10 mouse cellular contexts compared by ENCODE assay signal in genomic region chr13:105053618-105054017, GRCm38 (mm10). TPM values are rescaled to one million over a fixed set of nuclear protein-coding genes. Genes with fewer than 3 reads are reported as not detected.
DNase-seq lines count a peak whose midpoint lies in the region; ATAC-seq and TF ChIP-seq lines count a peak whose summit lies in the region.
"Had no signal": no experiment of that assay in that cellular context is flagged by ENCODE, and none has a peak within 500 bp of the region (broad histone marks: within the 10 kb centered on the region; RNA-seq: fewer than 3 reads in every experiment).

No protein-coding gene starts in this region.

- peak overlapping the region; percentile 51 for H3K4me3 ChIP-seq in kidney, postnatal 0 days (replicated peaks; ENCODE audit: low read depth, low read length)
- peak overlapping the region; percentile 96 for H3K4me3 ChIP-seq in cerebellum, adult 2 months (replicated peaks; ENCODE audit: insufficient read depth, low read depth, low read length)
- peak overlapping the region; percentile 65 for H3K4me3 ChIP-seq in midbrain, embryonic 14.5 days (replicated peaks; ENCODE audit: low read depth, low read length)

- H3K4me2 ChIP-seq in kidney, postnatal 0 days (ENCODE audit: low read length), result peak overlapping the region; percentile 88
- peak overlapping the region; percentile 88 for H3K4me2 ChIP-seq in midbrain, embryonic 14.5 days (ENCODE audit: low read length)

- TF ChIP-seq POLR2A in cerebellum, adult 2 months (IDR thresholded peaks at IDR 0.05; ENCODE audit: borderline replicate concordance, insufficient read depth, low read length), result no peak

- no peak overlapping the region for H3K27ac ChIP-seq in kidney, postnatal 0 days
- peak overlapping the region; percentile 81 for H3K27ac ChIP-seq in cerebellum, adult 2 months (ENCODE audit: insufficient read depth, low read length)
- H3K27ac ChIP-seq in midbrain, embryonic 14.5 days (replicated peaks; ENCODE audit: low read depth, low read length), result peak overlapping the region; percentile 90

- WGBS in kidney, postnatal 0 days, result 2% methylated on average over 12 of the region's 12 CpGs
- WGBS in cerebellum, adult 2 months, result under 1% methylated on average over 12 of the region's 12 CpGs
- under 1% methylated on average over 12 of the region's 12 CpGs for WGBS in midbrain, embryonic 14.5 days

- H3K9ac ChIP-seq in kidney, postnatal 0 days (ENCODE audit: low read depth, low read length), result peak overlapping the region; percentile 56
- peak overlapping the region; percentile 72 for H3K9ac ChIP-seq in midbrain, embryonic 14.5 days (replicated peaks; ENCODE audit: low read length)

- no peaks in the 10 kb centered on the region for H3K9me3 ChIP-seq in kidney, postnatal 0 days (replicated peaks; ENCODE audit: low read length)
- H3K9me3 ChIP-seq in midbrain, embryonic 14.5 days (ENCODE audit: control insufficient read depth, low read length), result no peaks in the 10 kb centered on the region

- TF ChIP-seq CTCF in kidney, postnatal 0 days (IDR thresholded peaks at IDR 0.05; ENCODE audit: low read depth), result no peak
- TF ChIP-seq CTCF in cerebellum, adult 2 months (IDR thresholded peaks at IDR 0.05; ENCODE audit: borderline replicate concordance, insufficient read depth, low read depth, low read length), result no peak

- H3K36me3 ChIP-seq in kidney, postnatal 0 days (ENCODE audit: insufficient read depth, low read length), result no peaks in the 10 kb centered on the region
- H3K36me3 ChIP-seq in midbrain, embryonic 14.5 days (ENCODE audit: control insufficient read depth, insufficient read depth, low read length), result no peaks in the 10 kb centered on the region
- H3K36me3 ChIP-seq: G1E had no signal

- no peak for ATAC-seq in kidney, postnatal 0 days (replicated peaks; ENCODE audit: low FRiP score, low read depth)
- ATAC-seq in midbrain, embryonic 14.5 days (ENCODE audit: low FRiP score, low TSS enrichment), result peak; percentile 7; the same call in 1 of the 2 replicates
- ATAC-seq in inflammation-experienced regulatory T-cells, adult 6 months, result no peak

- peak; percentile 16 for DNase-seq in kidney, postnatal 0 days (ENCODE audit: low spot score)
- no peak for DNase-seq in kidney, postnatal 14 days
- DNase-seq in cerebellum, adult 2 months, result peak; percentile 62 to 71
- DNase-seq in heart, adult 18-20 months, result peak; percentile 26 to 38
- DNase-seq in left cerebral cortex, adult 11 months (ENCODE audit: low spot score), result peak; percentile 43
- peak; percentile 57 for DNase-seq in midbrain, embryonic 14.5 days
- DNase-seq in adrenal gland, postnatal 36 days, result no peak

- H3K4me1 ChIP-seq in kidney, postnatal 0 days (replicated peaks; ENCODE audit: insufficient read depth, low read length), result 0 out of 2 replicates have a peak, but pooled peaks cover 7% of the 10 kb centered on the region
- peaks cover 4% of the 10 kb centered on the region; the same call in 1 of the 2 replicates for H3K4me1 ChIP-seq in cerebellum, adult 2 months (ENCODE audit: control insufficient read depth, insufficient read depth, low read length)
- peaks cover 14% of the 10 kb centered on the region for H3K4me1 ChIP-seq in midbrain, embryonic 14.5 days (ENCODE audit: control insufficient read depth, insufficient read depth, low read length)

- H3K27me3 ChIP-seq in kidney, postnatal 0 days (ENCODE audit: insufficient read depth, low read length), result 0 out of 2 replicates have a peak, but pooled peaks cover 4% of the 10 kb centered on the region
- H3K27me3 ChIP-seq in cerebellum, adult 2 months (ENCODE audit: control insufficient read depth, insufficient read depth, low read length), result no peaks in the 10 kb centered on the region
- 0 out of 2 replicates have a peak, but pooled peaks cover 3% of the 10 kb centered on the region for H3K27me3 ChIP-seq in midbrain, embryonic 14.5 days (ENCODE audit: control insufficient read depth, insufficient read depth, low read length)

RNA-seq across cellular contexts. Expression of gene Rgs7bp, which starts 1.1 kb away (rescaled TPM):
- polyA plus RNA-seq in kidney, postnatal 0 days (2015; fragmentation: Nextera tagmentation; extraction: Ambion mirVana), result 1.4 TPM in 2 replicates
- polyA plus RNA-seq in cerebellum, adult 2 months (2012; rRNA removed), result 82.6 and 88.6 TPM in 2 replicates
- total RNA-seq in heart, adult 18-20 months (2021), result 1 to 10 TPM; 6.1 to 7.0 TPM
- 3.7 and 5.0 TPM in 2 replicates for polyA plus RNA-seq in midbrain, embryonic 14.5 days (2014; fragmentation: Nextera tagmentation; extraction: Ambion mirVana)
- polyA plus RNA-seq in inflammation-experienced regulatory T-cells, adult 6 months (2017; shearing (Covaris generic)), result under 1 TPM in 1 of 3 experiments, not detected in 2; 0.07 TPM
- 1 to 10 TPM; 1.1 to 1.3 TPM for total RNA-seq in adrenal gland, postnatal 36 days (2021)
- polyA plus RNA-seq: G1E had no signal

RNA-seq across cellular contexts. Expression of gene 4933425L06Rik, which starts 28.3 kb away (rescaled TPM):
- not detected in 2 replicates for polyA plus RNA-seq in kidney, postnatal 0 days (2015; fragmentation: Nextera tagmentation; extraction: Ambion mirVana)
- polyA plus RNA-seq in cerebellum, adult 2 months (2012; rRNA removed), result not detected in 2 replicates
- not detected for total RNA-seq in heart, adult 18-20 months (2021)
- not detected in 2 replicates for polyA plus RNA-seq in midbrain, embryonic 14.5 days (2014; fragmentation: Nextera tagmentation; extraction: Ambion mirVana)
- not detected for polyA plus RNA-seq in inflammation-experienced regulatory T-cells, adult 6 months (2017; shearing (Covaris generic))
- total RNA-seq in adrenal gland, postnatal 36 days (2021), result not detected
- total RNA-seq: hematopoietic stem cell, adult 5-6 weeks had no signal
- polyA plus RNA-seq: G1E had no signal

Comparison
In these comparisons a context has a peak if more than half of its experiments do, and no peak if none do; other contexts are left out.
1. DNase-seq: peak in kidney, postnatal 0 days (single experiment), cerebellum, adult 2 months (2 of 2), heart, adult 18-20 months (2 of 2), left cerebral cortex, adult 11 months (single experiment) and midbrain, embryonic 14.5 days (single experiment); none in kidney, postnatal 14 days (single experiment) and adrenal gland, postnatal 36 days (0 of 2).
2. RNA of gene Rgs7bp, which starts 1.1 kb away (polyA plus RNA-seq): 82.6 to 88.6 TPM in cerebellum, adult 2 months; 3.7 to 5.0 TPM in midbrain, embryonic 14.5 days, 1.4 TPM in kidney, postnatal 0 days and 0.07 TPM in inflammation-experienced regulatory T-cells, adult 6 months; every median in the first group is over 10 times any median in the second.
3. Peak in every context shown above with its lines, with median percentiles within 50 percentile points of each other: H3K4me3 ChIP-seq.